Mouse (Mus musculus) spleen, adult 2 months (tissue): ENCODE results near the gene Zfp976. TPM values are rescaled to one million over a fixed set of nuclear protein-coding genes. Genes with fewer than 3 reads are reported as not detected.

ENCODE experiments used
- DNase-seq, 2 experiments: peaks; one replicate each; pipeline versions ENCODE4 v3.0.0 to v3.0.0-alpha.2; 2012 to 2021; ENCODE audit warnings: low spot score in 2 of 2, low read depth in 1 of 2
- H3K27ac ChIP-seq: fragments of 200-500 bp; 2 replicates; pipeline ENCODE4 v1.5.1; 2012; ENCODE audit warnings: low read length, inconsistent platforms; ENCODE audit not compliant: insufficient read depth
- H3K27me3 ChIP-seq: fragments of 200-500 bp; 2 replicates; pipeline ENCODE4 v1.6.1; 2012; ENCODE audit warnings: mild to moderate bottlenecking, moderate library complexity, low read length, inconsistent platforms; ENCODE audit not compliant: control insufficient read depth, insufficient read depth
- H3K36me3 ChIP-seq: fragments of 200-500 bp; 2 replicates; pipeline ENCODE4 v1.6.1; 2012; ENCODE audit warnings: mild to moderate bottlenecking, low read length, inconsistent platforms; ENCODE audit not compliant: control insufficient read depth, insufficient read depth
- H3K4me1 ChIP-seq: fragments of 200-500 bp; 2 replicates; pipeline ENCODE4 v1.6.1; 2011; ENCODE audit warnings: inconsistent platforms; ENCODE audit not compliant: control insufficient read depth, insufficient read depth, insufficient read length
- H3K4me3 ChIP-seq: fragments of 200-500 bp; 2 replicates; pipeline ENCODE4 v1.5.1; 2011; ENCODE audit warnings: mild to moderate bottlenecking, inconsistent platforms; ENCODE audit not compliant: insufficient read depth, insufficient read length; ENCODE audit errors: extremely low read depth
- CTCF ChIP-seq: fragments of 200-500 bp; IDR thresholded peaks from 2 replicates; pipeline ENCODE4 v1.5.1; 2011; ENCODE audit warnings: mild to moderate bottlenecking, inconsistent platforms; ENCODE audit not compliant: insufficient read depth, insufficient read length, insufficient replicate concordance; ENCODE audit errors: extremely low read depth
- POLR2A ChIP-seq: fragments of 200-500 bp; IDR thresholded peaks from 2 replicates; pipeline ENCODE4 v1.6.1; 2011; ENCODE audit warnings: low read depth, low read length, inconsistent platforms
- WGBS: fragments of 180-500 bp; shearing (Covaris S2); methylation state at CpG from one replicate; pipeline ENCODE4 v1.1.7; 2018; 5-methylcytosine and 5-hydroxymethylcytosine counted together
- polyA plus RNA-seq: library from polyadenylated mRNA; depleted of rRNA; stranded (reverse); fragments of >200 nt; gene quantifications from 2 replicates; pipeline ENCODE4 v1.2.3, GENCODE M21; 2012; rRNA removed

The Zfp976 gene
- polyA plus RNA-seq, 1 experiment, result 0.05 TPM

GRCm38 (mm10) chr7:42578488-42578887 is 63.9 kb downstream of the Zfp976 start, which contains the start of gene Gm21028:
TSS of gene Gm21028 (minus strand) at chr7:42578588.
- Histone ChIP-seq H3K27me3 (no peaks in the 10 kb centered on the region), H3K36me3 (no peaks in the 10 kb centered on the region), H3K27ac (no peak within 1 kb of the TSS), H3K4me1 (no peaks in the 10 kb centered on the region), H3K4me3 (no peak within 1 kb of the TSS)
- no peak for DNase-seq
- no peak for TF ChIP-seq CTCF
- TF ChIP-seq POLR2A, result no peak
- WGBS, result 93% methylated on average over 5 of the region's 5 CpGs

Other genes starting within 250 kb of the Zfp976 start
- not detected in 2 replicates for gene 4933421I07Rik, start 194.5 kb downstream of the Zfp976 start, polyA plus RNA-seq
- 3.8 and 4.2 TPM in 2 replicates for gene Zfp141, start 136.8 kb downstream of the Zfp976 start, polyA plus RNA-seq
- gene Gm21028, start 64.0 kb downstream of the Zfp976 start, polyA plus RNA-seq, result not detected in 2 replicates
- not detected in 2 replicates for gene Zfp977, start 50.0 kb downstream of the Zfp976 start, polyA plus RNA-seq
- gene Zfp975, start 50.2 kb upstream of the Zfp976 start, polyA plus RNA-seq, result 0.07 and 0.32 TPM in 2 replicates
- gene Gm17067, start 84.4 kb upstream of the Zfp976 start, polyA plus RNA-seq, result not detected in 2 replicates
- not detected in 2 replicates for gene Vmn2r62, start 150.9 kb upstream of the Zfp976 start, polyA plus RNA-seq
- gene Gm2381, start 224.6 kb upstream of the Zfp976 start, polyA plus RNA-seq, result not detected in 2 replicates